Mouse (Mus musculus) small intestine, adult 2 months (tissue): ENCODE results near the gene Olfr1219.

Source experiments
- CTCF ChIP-seq: fragments of 200-500 bp; IDR thresholded peaks from 2 replicates; pipeline ENCODE4 v1.5.1; 2012; ENCODE audit warnings: low read depth, mild to moderate bottlenecking, control low read depth, inconsistent platforms, low read length, moderate library complexity, mixed read lengths; ENCODE audit not compliant: insufficient replicate concordance, insufficient read length; ENCODE audit errors: extremely low read depth
- POLR2A ChIP-seq: fragments of 200-500 bp; IDR thresholded peaks from 2 replicates; pipeline ENCODE4 v1.6.1; 2012; ENCODE audit warnings: low read depth, mild to moderate bottlenecking, control low read depth, inconsistent platforms, low read length, moderate library complexity

- TF ChIP-seq CTCF (no peak), POLR2A (no peak)
These were observed 1.8 kb downstream of the Olfr1219 start for GRCm38 (mm10) chr2:89081487-89081886.
